Mouse (Mus musculus): Measurements from ENCODE around the gene Rhot2.
"Not testable (repeated sequence)": the region's sequence is repeated elsewhere in the genome, so short reads cannot be mapped to it uniquely, and the experiment has no call there.

The Rhot2 gene

DNA sequence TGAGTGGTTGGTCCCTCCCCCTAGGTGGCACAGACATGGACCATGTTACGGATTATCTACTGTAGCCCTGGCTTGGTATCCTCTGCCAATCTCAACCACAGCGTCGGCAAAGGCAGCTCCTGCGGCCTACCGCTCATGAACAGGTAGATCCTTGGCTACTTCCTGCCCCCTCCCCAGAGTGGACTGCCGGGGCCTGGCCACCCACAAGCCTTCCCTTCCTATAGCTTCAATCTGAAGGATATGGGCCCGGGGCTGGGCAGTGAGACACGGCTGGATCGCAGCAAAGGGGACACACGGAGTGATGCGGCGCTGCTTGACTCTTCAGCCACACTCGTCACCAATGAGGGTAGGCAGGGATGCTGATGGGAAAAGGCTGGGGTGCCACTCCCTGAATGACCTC is 17.6 kb downstream of the Rhot2 start:
- no peak for DNase-seq

DNA sequence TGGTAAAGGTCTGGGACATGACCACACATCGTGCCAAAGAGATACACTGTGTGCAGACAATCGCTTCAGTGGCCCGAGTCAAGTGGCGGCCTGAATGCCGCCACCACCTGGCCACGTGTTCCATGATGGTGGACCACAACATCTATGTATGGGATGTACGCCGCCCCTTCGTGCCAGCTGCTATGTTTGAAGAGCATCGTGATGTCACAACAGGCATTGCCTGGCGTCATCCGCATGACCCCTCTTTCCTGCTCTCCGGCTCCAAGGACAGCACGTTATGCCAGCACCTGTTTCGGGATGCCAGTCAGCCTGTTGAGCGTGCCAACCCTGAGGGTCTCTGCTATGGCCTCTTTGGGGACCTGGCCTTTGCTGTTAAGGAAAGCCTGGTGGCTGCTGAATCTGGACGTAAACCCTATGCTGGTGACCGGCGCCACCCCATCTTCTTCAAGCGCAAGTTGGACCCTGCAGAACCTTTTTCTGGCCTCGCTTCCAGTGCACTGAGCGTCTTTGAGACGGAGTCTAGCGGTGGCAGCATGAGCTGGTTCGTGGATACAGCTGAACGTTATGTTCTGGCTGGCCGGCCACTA is 18.6 kb downstream of the Rhot2 start:
- no peak for DNase-seq

DNA sequence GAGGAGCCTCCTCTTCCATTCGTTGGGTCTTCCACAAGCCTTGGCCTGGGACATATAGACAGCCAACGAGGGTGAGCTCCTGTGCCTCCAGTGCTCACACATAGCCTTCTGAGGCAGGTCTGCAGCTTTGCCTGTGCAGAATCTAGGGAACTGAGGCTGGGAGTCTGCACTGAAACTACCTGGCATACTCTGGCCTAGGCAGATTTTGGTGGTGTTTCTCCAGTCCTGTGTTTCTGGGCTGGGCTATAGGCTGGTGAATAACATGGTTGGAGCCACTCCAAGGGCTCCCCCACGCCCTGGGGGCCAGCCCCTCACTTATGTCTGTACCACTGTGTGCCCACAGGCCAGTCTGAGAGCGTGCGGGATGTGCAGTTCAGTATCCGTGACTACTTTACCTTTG is 19.3 kb downstream of the Rhot2 start:
- DNase-seq = no peak

DNA sequence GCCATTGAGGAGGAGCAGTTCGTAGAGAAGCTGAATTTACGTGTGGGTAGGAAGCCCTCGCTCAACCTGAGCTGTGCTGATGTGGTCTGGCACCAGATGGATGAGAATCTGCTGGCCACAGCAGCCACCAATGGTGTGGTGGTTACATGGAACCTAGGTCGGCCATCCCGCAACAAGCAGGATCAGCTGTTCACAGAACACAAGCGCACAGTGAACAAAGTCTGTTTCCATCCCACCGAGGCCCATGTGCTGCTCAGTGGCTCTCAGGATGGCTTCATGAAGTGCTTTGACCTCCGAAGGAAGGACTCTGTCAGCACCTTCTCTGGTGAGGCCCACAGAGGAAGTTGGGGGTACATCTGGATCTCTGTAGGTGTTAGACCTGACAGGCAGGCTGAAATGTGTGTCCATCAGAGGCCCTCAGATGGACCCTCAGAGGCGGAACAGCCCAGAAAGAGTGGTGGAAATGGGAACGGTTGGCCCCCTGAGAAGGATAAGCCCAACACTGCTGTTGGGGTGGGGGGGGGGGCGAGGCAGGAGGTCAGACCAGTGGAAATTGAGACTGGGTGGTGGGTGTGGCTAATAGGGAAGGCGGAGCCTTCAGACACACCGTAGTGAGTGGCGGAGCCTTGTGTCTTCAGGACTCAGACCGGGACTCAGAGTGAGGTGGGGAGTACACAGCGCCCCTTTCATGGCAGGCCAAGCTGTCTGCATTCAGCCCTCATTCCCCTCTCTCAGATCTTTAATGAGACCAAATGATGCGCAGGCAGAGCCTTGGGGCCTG is 20.1 kb downstream of the Rhot2 start:
- DNase-seq = no peak

DNA sequence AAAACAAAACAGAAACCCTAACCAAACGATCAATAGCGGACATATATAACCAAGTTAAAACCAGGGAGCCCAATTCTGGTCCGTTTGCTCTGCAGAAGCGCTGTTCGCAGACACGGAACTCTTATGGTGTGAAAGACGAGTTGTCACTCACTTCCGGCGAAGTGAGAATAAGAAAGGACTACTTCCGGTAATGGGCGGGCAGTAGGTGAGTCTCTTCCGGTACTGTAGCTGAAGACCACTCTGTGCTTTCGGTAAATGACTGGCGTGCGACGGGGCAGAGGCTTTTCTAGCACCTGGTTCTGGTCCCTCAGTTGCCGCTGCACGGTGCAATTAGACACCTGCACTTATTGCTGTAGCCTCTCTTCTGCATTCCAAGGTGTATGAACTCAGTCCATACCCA is 21.2 kb downstream of the Rhot2 start, which contains the start of gene Wdr24:
Gene Wdr24, plus strand, starts transcription at position 176 of the 400 bp plus-strand sequence.
- peak; percentile 81 for DNase-seq

DNA sequence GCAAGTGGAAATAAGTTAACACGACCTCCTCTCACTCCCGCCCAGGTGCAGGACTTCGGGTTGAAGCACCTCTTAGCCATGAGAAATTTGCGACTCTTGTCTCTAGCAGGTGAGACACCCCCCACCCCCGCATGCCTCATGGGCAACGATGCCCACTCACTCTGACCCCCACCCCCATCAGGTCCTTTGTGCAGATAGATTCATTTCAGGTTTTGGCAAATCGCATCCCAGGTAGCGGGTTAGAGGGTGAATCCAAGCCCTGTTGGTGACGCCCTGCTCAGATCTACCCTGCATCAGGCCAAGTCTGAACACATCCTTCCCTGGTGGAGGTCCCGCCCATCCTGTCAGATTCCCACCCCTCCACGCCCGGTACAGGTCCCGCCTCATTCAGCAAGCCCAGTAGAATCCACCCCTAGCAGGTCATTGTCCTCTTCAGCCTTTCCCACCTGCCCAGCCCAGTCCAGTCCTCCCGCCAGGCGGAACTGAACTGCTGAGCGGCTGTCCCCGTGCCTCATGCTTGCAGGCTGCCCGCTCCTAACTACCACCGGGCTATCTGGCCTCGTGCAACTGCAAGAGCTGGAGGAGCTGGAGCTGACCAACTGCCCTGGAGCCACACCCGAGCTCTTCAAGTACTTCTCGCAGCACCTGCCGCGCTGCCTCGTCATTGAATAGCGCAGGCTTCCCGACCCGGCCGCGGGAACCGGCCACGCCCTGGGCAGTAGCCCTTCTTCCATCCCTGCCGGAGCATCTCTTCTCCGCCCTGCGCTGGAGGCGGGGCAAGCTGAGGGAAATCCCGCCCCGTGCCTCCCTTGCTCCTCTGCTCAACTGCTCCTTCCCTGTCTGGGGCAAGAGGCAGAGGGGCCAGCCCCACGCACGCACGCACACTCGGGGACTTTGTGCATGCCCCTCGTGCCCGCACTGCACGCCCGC is 25.5 kb downstream of the Rhot2 start:
- DNase-seq = no peak

DNA sequence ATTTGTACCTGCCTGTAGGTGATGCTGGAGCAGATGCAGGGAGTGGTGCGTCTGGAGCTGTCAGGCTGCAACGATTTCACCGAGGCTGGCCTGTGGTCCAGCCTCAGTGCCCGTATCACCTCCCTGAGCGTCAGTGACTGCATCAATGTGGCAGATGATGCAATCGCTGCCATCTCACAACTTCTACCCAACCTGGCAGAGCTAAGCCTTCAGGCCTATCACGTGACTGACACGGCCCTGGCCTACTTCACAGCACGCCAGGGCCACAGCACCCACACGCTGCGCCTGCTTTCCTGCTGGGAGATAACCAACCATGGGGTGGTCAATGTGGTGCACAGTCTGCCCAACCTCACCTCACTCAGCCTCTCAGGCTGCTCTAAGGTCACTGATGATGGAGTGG is 27.0 kb downstream of the Rhot2 start:
- DNase-seq = no peak

DNA sequence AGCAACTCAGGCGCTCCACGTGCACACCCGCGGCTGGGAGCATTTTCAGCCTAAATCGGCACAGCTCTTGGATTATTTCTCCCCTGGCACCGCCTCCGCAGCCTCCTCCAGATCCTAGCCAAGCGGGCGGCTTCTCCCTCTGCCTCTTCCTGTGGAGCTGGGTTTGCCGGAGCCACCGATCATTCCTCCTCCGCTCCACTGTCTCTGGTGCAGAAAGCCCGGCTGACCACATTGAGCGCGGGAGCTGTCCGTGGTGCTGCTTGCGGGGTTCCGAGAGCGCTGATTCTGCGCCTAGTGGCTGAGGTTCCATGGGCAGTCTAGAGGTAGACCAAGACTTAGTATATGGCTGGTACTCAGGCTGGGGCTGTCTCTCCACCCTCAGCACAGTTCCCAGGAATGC is 31.2 kb downstream of the Rhot2 start:
- peak; percentile 85 for DNase-seq

DNA sequence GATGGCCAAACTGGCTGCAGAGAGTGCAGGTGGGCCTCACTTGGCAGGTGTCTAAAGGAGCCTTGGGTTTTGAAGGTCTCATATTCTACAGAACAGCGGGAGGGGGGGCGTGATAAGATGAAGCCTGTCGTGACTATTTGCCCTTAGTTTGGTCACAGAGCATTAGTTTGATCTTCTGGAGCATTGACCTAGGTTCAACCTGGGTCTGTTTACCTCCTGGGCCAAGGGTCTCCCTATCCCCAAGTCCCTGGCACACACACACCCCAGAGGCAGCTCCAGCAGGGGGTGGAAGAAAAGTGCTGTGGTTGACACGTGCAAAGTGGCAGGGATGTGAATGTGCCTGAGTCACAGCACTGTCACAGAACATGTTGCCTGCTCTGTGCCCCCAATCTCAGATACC is 33.8 kb downstream of the Rhot2 start:
- DNase-seq = no peak

DNA sequence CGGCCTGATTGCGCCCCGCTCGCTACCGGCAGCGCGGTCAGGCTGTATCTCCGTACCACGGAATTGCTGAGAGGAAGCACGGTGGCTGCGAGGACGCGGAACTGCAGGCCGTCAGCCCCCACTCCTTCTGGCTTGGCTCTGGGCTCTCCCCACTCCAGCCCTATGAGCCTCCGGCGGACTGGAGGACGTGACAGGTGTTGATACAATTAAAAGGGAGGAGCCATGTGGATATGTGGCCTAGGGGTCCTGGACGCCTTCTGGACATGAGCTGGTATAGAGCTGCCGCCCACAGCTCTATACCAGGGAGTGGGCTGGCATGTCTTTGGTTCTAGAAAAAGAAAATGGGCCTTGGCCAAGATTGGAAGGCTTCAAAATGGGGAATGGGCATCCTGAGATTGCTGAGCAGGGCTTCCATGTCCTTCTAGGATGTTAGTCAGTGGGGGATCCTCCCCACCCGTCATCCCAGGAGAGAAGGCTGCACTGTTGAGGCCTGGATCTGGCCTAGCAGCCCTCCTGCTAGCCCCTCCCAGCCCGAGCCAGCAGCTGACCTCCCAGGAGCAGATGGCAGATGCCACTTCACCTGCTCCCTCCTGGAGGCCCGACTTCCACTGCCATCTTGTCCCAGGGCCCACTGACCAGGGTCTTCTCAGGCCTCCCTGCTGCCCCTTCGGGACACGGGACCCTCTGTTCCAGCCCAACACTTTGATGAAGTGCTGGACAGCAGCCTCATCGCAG is 34.9 kb downstream of the Rhot2 start:
- DNase-seq = no peak

DNA sequence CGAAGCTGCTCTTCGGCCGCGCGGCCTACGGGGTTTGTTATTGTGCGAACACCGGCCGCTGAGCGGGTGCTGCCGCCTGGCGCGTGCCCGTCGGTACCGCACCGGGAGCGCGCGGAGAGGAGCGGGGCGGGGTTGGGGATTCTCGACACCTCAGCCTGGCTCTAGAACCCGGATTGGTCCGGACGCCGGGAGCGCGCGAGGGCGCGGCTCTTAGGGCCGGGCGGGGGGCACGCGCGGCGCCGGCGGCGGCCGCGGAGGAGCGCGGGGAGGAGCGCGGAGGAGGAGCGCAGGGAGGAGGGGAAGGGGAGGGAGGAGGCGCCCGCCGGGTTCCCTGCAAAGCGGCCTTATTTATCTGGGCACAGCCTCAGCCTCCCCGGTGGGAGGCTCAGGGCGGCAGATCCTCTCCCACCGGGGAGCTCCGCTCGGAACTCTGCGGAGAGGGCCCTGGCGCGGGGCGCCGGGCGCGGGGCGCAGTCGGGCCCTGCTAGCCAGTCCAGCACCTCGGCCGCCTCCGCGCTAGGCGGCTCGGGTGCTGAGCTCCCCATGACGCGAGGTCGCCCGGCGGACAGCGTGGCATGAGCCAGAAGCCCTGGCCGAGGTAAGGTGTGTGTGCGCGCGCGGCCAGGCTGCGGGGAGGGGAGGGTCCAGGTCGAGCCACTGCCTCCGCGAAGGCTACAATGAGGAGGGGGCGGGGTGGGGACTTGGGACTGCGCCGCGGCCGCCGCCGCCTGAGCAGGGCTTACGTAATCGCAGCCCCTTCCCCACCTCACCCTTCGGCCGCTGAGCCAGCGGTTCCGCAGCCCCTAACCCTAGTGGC is 35.7 kb downstream of the Rhot2 start, which contains the start of gene Fbxl16:
Gene Fbxl16, plus strand, starts transcription at position 297 of the 817 bp plus-strand sequence.
- DNase-seq = peak; percentile 80

DNA sequence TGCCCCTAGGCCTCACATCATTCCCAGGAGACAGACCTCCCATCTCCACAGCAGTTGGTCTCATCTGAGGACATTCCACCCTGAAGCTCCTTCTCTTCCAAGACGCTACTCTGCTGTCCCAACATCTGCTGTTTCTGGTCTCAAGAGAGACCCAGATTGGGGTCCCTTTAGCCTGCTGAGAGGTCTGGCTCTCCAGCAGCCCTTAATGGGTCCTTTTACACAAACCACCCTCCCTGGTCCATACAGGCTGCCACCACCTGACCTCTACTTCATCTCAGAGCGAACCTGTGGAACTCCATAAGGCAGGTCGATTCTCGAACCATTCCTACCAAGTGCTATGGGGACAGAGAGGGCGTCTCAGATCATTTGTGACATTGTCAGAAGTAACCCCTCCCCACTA is 36.6 kb downstream of the Rhot2 start:
- DNase-seq = no peak

DNA sequence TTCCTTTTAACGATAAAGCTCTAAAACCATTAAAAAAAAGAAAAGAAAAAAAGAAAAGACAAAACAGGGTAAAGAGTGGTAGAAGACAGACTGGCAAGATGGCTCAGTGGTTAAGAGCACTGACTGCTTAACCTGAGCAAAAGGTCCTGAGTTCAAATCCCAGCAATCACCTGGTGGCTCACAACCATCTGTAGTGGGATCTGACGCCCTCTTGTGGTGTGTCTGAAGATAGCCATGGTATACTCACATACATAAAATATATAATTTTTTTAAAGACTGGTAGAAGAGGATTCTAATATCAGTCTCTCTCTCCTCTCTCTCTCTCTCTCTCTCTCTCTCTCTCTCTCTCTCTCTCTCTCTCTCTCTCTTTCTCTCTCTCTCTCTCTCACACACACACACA is 37.2 kb downstream of the Rhot2 start:
- not testable (repeated sequence) for DNase-seq

DNA sequence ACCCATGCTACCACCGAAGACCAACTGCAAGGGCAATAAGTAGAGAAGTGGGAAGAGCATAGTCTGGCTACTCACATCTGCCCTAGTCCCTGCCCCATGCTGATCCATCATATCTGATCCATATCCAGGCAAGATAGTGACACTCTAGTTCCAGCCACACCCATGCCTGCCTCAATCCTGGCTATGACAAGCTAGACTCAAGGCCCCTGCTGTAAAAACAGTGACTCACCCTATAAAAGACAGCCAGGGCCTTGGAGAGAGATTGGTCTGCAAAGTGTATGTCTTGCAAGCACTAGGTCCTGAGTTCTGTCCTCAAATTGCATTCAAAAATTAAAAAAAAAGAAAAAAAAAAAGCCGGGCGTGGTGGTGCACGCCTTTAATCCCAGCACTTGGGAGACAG is 38.1 kb downstream of the Rhot2 start:
- DNase-seq = no peak

DNA sequence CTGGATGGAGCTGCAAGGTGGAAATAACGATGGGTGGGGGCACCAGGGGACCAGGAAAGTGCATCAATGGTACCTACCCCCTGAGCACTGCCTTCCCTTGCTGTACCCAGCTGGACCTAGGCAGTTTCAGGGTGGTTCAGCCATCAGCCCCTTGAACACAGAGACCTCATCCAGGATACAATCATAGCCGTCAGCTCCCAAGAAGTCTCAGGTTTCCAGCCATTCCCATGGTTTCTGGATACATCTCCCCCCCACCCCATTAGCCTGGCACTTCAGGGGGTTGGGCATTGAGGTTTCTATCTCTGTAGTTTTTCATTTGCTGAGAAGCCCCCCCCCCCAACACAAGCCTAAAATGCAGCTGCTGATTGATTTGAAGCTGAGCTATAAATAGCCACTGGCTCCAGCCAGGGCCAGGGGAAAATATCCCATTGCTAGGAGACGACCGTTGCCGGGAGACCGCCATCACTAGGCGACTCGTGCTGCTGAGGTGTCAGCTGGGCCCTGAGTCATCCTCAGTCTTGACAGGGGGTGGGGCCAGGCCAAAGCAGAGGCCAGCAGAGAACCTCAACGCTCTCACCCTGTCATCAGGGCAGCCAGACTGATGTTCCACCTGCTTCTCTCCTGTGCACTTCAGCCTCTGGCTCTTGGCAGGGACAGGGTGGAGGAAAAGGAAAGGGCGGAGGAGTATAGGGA is 41.7 kb downstream of the Rhot2 start:
- no peak for DNase-seq

DNA sequence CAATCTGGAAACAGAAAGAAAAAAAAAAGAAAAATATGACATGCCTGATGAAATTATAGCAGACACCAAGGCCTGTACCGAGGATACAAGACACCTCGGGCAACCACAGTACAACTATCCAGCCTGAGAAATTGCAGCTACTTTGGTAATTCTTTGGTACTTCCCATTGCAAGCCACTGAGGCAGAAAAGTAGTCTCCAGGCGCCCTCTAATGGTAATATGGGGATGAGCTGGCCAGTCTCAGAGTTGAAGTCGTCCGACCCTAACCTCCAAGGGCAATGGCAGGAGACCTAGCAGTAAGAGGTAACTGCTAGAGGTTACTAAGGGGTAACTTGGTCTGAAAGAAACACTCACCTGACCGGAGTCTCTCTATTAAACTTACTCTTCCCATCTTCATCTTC is 43.6 kb downstream of the Rhot2 start:
- peak; percentile 78 for DNase-seq

DNA sequence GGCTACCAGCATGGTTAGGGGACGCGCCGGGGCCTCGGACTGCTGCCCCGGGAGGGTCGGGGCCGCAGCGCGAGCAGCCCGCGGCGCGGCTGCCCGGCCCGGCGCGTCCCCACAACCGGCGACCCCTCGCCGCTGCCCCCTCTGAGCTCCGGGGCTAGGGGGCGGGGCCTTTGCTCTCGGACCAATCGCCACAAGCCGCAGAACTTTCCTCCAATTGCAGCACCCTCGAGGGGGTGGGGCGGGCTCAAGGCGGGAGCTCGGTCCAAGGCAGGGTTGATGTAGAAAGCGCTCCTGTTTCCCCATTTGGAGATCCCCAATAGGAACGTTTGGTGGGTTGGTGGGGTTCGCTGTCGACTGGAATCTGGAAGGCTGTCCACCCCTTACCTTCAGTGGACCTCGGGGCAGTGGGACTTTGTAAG is 47.7 kb downstream of the Rhot2 start, which contains the start of gene Metrn:
Gene Metrn, minus strand, starts transcription at position 186 of the 419 bp plus-strand sequence.
- DNase-seq = peak; percentile 89

DNA sequence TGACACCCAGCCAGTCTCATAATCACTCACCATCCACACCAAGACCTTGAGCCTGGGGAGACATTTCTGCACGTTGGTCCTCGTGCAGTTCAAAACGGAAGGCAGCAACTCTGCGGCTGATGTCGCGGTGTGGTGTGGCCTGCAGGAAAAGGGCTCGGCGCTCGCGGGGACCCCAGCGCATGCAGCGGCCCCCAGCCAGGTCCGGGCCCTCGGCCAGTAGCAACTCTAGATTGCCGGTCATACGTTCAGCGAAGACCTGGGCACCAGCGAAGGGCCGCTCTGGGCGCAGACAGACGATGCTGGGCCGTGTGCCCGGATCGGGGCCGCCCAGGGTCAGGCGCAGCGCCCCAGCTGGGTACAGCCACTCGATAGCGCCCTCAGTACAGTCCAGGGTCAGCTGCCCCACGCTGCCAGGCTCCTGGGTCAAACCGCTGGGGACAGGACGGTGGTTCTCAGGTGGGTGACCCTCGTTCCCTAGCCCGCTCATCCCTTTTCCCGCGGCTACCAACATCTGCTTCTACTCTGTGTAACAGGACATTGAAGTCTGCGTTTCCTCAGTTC is 48.4 kb downstream of the Rhot2 start:
- DNase-seq = peak; percentile 59

DNA sequence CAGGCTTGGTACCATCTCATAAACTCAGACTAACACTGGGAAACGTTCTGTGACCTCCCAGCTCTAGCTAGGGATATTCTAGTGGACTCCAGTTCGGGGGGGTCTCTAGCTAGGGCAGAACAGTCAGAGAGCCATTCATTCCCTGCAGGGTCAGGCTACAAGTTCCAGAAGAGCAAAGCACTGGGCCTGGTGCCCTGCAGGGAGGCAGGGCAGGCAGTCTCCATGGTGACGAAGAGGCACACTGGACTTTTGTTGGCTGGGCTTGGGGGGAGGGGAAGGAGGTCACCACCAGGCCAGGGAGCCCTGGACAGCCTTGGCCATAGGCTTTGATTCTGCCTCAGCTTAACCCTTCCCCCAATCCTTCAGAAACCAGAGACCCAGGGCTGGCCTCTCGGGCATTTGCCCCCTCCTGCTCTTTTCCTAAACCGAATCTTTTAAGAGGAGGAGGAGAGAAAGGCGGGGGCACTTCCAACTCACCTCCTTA is 49.0 kb downstream of the Rhot2 start, which contains the start of gene AC134908.4:
Gene AC134908.4, minus strand, starts transcription at position 51 of the 484 bp plus-strand sequence.
- DNase-seq = peak; percentile 61

DNA sequence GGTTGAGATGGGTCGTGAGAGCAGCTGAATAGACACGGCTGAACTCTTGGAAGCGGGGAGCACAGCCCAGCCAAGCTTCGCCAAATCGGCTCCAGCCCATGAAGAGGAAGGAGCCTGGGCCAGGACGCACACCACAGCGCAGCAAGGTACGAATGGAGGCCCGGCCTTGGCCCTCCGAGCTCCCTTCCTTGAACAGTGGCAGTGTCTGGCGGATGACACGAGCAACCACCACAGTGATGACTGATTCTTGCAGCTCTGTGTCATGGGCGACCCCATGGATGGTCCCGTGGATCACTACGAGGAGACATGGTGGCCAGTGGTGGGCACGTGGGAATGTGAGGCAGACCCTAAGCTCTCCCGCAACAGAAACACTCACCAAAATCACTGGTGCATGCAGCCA is 49.7 kb downstream of the Rhot2 start:
- no peak for DNase-seq

Measured in kidney, adult 18-20 months (tissue).